Mouse (Mus musculus) midbrain, embryonic 16.5 days (tissue): ENCODE results near the gene Adamtsl1. TPM values are rescaled to one million over a fixed set of nuclear protein-coding genes. Genes with fewer than 3 reads are reported as not detected.

Experiments
- ATAC-seq: fragments of 200-750 bp; cut with Nextera tagmentation; 2 replicates; pipeline ENCODE4 v1.8.0; 2017; ENCODE audit warnings: moderate TSS enrichment
- H3K27ac ChIP-seq: fragments of 300-500 bp; sonication (generic); 2 replicates; pipeline ENCODE4 v1.5.1; 2014; ENCODE audit warnings: mild to moderate bottlenecking, low read length, mixed read lengths
- H3K27me3 ChIP-seq: fragments of 300-500 bp; sonication (generic); 2 replicates; pipeline ENCODE4 v1.6.1; 2014; ENCODE audit warnings: low read depth, low read length, mixed read lengths; ENCODE audit not compliant: control insufficient read depth, insufficient read depth
- H3K36me3 ChIP-seq: fragments of 300-500 bp; sonication (generic); 2 replicates; pipeline ENCODE4 v1.6.1; 2014; ENCODE audit warnings: mild to moderate bottlenecking, low read length, moderate library complexity, mixed read lengths; ENCODE audit not compliant: control insufficient read depth, insufficient read depth
- H3K4me1 ChIP-seq: fragments of 300-500 bp; sonication (generic); 2 replicates; pipeline ENCODE4 v1.6.1; 2014; ENCODE audit warnings: mild to moderate bottlenecking, low read length, mixed read lengths; ENCODE audit not compliant: control insufficient read depth, insufficient read depth
- H3K4me2 ChIP-seq: fragments of 300-500 bp; sonication (generic); 2 replicates; pipeline ENCODE4 v1.6.1; 2014; ENCODE audit warnings: mild to moderate bottlenecking, low read length, mixed read lengths
- H3K4me3 ChIP-seq: fragments of 300-500 bp; sonication (generic); 2 replicates; pipeline ENCODE4 v1.5.1; 2014; ENCODE audit warnings: low read depth, mild to moderate bottlenecking, low read length, moderate library complexity, mixed read lengths
- H3K9ac ChIP-seq: fragments of 300-500 bp; sonication (generic); 2 replicates; pipeline ENCODE4 v1.6.1; 2014; ENCODE audit warnings: low read depth, low read length, mixed read lengths
- H3K9me3 ChIP-seq: fragments of 300-500 bp; sonication (generic); replicated peaks from 2 replicates; pipeline ENCODE4 v1.6.1; 2014; ENCODE audit warnings: mild to moderate bottlenecking, low read length, mixed read lengths; ENCODE audit not compliant: control insufficient read depth, poor library complexity, severe bottlenecking
- WGBS: fragments of 180-500 bp; shearing (Covaris S2); extraction: QIAGEN DNeasy Blood & Tissue Kit; methylation state at CpG from one replicate; pipeline ENCODE4 v1.1.7; 2014; 5-methylcytosine and 5-hydroxymethylcytosine counted together
- polyA plus RNA-seq: library from polyadenylated mRNA; unstranded; fragments of >200 nt; fragmentation: Nextera tagmentation; extraction: Ambion mirVana; gene quantifications from 2 replicates; pipeline ENCODE4 v1.2.1, GENCODE M21; 2015

Adamtsl1 gene
- polyA plus RNA-seq, 1 experiment from 2014 or later = 8.2 TPM

DNA sequence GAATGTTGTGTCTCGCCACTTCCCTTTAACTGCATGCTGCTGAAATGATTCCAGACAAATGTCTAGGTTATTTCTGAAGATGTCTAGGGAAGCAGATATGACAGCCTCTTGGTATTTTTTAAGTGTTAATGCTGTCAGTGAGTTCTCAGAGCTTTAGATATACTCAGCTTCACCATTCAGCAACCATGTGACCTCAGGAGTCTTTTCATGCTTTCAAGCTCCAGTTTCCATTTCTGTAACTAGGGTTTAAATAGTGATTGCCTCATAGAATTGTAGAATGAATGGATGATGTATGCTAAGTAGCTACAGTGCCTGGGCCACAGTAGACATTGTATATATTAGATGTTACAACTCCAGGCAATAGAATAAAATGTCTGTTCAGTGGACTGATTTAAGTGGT is 772.6 kb downstream of the Adamtsl1 start:
- Histone ChIP-seq H3K9me3 (no peaks in the 10 kb centered on the region), H3K36me3 (no peaks in the 10 kb centered on the region), H3K9ac (no peak overlapping the region), H3K4me2 (no peak overlapping the region), H3K27ac (no peak overlapping the region), H3K27me3 (no peaks in the 10 kb centered on the region), H3K4me1 (no peaks in the 10 kb centered on the region), H3K4me3 (no peak overlapping the region)
- 91% methylated on average over 1 of the region's 1 CpGs for WGBS
- no peak for ATAC-seq

DNA sequence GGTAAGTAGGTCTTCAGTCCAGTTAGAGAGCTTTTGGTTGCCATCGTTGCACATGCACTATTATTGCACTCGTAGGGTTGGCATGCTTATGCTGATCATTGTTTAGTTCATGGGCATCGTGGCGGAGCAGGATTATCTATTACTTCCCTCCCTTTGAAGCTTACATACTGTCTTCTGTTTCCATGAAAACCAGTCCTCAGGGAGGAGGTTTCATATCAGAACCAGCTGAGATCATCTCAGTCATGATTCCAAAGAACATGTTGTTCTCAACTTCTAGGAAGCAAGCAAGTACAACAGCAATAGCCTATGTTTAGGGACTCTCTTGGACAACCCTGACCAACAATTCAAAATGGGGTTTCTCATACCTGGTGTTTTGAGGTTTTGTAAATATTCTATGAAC is 774.3 kb downstream of the Adamtsl1 start:
- Histone ChIP-seq H3K27ac (no peak overlapping the region), H3K4me1 (no peaks in the 10 kb centered on the region), H3K9me3 (no peaks in the 10 kb centered on the region), H3K9ac (no peak overlapping the region), H3K4me2 (no peak overlapping the region), H3K36me3 (no peaks in the 10 kb centered on the region), H3K4me3 (no peak overlapping the region), H3K27me3 (no peaks in the 10 kb centered on the region)
- WGBS = 85% methylated on average over 4 of the region's 4 CpGs
- no peak for ATAC-seq

DNA sequence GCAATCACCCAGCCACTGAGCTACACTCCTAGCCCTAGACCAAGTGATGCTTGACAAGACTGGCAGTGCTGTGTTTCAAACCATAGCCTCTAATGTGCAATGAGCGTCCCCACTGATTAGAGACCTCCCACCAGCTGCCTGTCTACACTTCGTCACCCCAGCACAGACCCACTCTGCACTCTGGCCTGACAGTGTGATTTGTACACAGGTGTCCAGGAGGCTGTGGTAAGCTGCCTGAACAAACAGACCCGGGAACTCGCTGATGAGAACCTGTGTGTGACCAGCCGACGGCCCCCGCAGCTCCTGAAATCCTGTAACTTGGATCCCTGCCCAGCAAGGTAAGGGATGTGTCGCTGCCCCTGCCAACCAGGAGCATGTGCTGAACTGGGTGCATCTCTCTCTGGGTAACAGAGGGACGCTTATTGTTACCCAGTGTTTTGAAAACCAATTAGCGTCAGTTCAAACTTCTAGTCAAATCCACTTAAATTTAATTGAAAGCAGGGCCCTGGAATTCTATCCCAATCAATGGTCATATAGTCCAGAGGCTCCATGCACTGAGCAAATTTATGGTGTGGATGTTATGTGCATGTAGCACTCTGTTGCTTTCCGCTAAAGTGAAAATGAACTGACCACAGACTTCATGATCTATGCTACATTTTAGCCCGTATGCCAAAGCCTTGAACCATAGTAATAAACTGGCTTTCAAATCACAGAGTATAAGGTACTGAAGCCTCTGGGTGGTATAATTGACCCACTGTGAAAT is 775.7 kb downstream of the Adamtsl1 start:
- Histone ChIP-seq H3K4me2 (no peak overlapping the region), H3K4me1 (no peaks in the 10 kb centered on the region), H3K36me3 (no peaks in the 10 kb centered on the region), H3K4me3 (no peak overlapping the region), H3K27me3 (no peaks in the 10 kb centered on the region), H3K9ac (no peak overlapping the region), H3K27ac (no peak overlapping the region), H3K9me3 (no peaks in the 10 kb centered on the region)
- WGBS = 77% methylated on average over 12 of the region's 12 CpGs
- ATAC-seq = no peak

DNA sequence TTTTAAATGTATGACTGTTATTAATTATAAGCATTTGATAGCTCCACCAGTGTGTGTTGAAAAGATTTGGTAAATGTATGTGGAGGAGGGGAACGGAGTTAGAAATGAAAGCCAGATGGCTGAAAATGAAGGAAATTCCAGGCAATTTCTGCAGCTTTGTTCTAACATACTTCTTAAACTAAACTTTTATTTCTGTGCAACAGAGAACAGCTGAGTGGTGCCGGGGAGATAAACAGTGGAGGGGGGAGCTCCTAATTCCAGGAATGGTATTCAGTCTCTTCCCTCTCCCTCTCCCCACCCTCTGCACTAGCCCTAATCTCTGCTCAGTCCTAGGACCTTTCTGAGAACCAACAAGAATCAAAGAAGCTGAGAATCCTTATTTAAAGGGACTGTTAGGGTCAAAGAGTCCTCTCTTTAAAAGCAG is 780.9 kb downstream of the Adamtsl1 start:
- Histone ChIP-seq H3K4me1 (no peaks in the 10 kb centered on the region; the same call in 1 of the 2 replicates), H3K4me2 (no peak overlapping the region), H3K27me3 (no peaks in the 10 kb centered on the region), H3K9me3 (no peaks in the 10 kb centered on the region), H3K9ac (no peak overlapping the region), H3K27ac (no peak overlapping the region), H3K4me3 (no peak overlapping the region), H3K36me3 (no peaks in the 10 kb centered on the region)
- WGBS = 46% methylated on average over 2 of the region's 2 CpGs
- no peak for ATAC-seq

DNA sequence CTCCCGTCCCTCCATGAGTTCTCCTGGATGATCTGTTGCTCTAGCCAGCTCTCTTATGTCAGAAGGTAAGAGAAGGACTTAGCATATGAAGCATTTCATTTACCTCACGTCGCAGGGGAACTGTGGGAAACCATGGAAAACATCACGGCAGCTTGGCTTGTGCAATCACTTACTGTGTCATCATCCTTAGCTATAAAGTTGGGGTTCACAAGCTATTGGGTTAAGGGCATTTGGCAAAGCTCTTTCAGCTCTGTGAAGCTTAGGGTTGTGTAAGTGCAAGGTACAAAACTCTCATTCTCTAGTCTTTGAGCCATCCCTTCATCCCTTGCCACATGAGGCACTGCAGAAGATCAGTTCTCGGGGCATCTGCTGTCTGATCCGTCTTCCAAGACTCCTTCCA is 787.5 kb downstream of the Adamtsl1 start:
- Histone ChIP-seq H3K4me1 (no peaks in the 10 kb centered on the region), H3K4me2 (no peak overlapping the region), H3K27me3 (no peaks in the 10 kb centered on the region), H3K9ac (no peak overlapping the region), H3K36me3 (no peaks in the 10 kb centered on the region), H3K9me3 (no peaks in the 10 kb centered on the region), H3K4me3 (no peak overlapping the region), H3K27ac (no peak overlapping the region)
- WGBS = 85% methylated on average over 6 of the region's 6 CpGs
- no peak for ATAC-seq

DNA sequence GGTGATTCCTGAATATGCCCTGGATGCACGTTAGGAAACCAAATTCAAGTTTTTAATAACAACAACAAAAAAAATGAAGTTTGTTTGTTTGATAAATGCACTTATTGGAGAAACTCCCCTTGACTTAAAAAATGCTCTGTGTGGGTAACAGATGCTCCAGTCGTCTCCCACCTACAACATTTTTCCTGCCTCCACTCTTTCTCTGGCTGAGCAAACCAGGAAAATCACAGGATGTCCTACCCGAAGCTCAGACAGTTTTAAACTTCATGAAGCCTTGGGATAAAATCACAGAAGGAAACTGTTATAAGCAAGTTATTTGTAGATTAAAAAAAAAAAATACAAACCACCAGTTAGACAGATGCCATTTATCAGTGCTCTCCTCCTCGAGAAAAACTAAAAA is 788.1 kb downstream of the Adamtsl1 start:
- Histone ChIP-seq H3K4me2 (no peak overlapping the region), H3K27ac (no peak overlapping the region), H3K36me3 (no peaks in the 10 kb centered on the region), H3K4me1 (no peaks in the 10 kb centered on the region), H3K4me3 (no peak overlapping the region), H3K9me3 (no peaks in the 10 kb centered on the region), H3K27me3 (no peaks in the 10 kb centered on the region), H3K9ac (no peak overlapping the region)
- WGBS = 85% methylated on average over 4 of the region's 4 CpGs
- ATAC-seq = no peak

DNA sequence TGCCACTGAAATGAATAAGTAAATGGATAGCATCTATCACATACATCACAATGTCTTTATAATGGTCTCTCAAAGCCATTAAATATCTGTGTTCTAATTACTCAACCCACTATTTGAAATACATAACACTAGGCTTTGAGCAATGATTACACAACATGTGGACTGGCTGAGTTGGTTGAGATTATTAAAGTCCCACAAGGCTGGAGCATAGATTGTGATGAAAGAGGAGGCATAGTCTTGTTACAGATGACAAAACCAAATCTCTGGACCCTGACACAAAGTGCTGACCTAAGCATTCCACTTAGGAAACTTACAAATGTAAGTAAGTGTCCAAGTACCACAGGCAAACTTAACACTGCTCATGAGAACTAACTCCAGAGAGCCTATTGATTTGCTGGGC is 792.8 kb downstream of the Adamtsl1 start:
- H3K4me3 ChIP-seq = no peak overlapping the region
- H3K4me1 ChIP-seq = no peaks in the 10 kb centered on the region
- ATAC-seq = no peak
- H3K4me2 ChIP-seq = no peak overlapping the region
- H3K9me3 ChIP-seq = no peaks in the 10 kb centered on the region
- H3K27ac ChIP-seq = no peak overlapping the region
- no peak overlapping the region for H3K9ac ChIP-seq
- H3K36me3 ChIP-seq = no peaks in the 10 kb centered on the region
- H3K27me3 ChIP-seq = no peaks in the 10 kb centered on the region

DNA sequence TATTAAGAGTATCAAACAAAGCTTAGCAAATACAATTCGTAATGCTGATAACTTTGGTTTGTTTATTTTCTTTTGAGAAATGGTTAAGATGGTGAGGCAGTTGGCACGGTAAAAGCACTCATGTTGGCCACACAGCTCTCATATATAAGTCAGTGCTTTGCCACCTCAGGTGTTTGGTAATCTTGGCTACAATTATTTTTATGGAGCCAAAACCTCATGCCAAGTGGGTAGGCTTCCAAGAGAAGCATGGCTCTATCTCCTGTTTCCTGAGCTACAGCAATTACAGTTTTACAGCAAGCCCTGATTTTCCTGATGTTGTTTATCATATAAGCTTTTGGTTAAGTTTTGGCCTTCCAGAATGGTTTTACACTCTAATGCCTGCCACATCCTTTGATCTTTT is 795.2 kb downstream of the Adamtsl1 start:
- ATAC-seq = no peak
- 85% methylated on average over 2 of the region's 2 CpGs for WGBS
- H3K4me3 ChIP-seq = no peak overlapping the region
- H3K9me3 ChIP-seq = no peaks in the 10 kb centered on the region
- H3K36me3 ChIP-seq = no peaks in the 10 kb centered on the region
- no peaks in the 10 kb centered on the region for H3K27me3 ChIP-seq
- H3K9ac ChIP-seq = no peak overlapping the region
- no peaks in the 10 kb centered on the region for H3K4me1 ChIP-seq
- no peak overlapping the region for H3K4me2 ChIP-seq
- H3K27ac ChIP-seq = no peak overlapping the region

DNA sequence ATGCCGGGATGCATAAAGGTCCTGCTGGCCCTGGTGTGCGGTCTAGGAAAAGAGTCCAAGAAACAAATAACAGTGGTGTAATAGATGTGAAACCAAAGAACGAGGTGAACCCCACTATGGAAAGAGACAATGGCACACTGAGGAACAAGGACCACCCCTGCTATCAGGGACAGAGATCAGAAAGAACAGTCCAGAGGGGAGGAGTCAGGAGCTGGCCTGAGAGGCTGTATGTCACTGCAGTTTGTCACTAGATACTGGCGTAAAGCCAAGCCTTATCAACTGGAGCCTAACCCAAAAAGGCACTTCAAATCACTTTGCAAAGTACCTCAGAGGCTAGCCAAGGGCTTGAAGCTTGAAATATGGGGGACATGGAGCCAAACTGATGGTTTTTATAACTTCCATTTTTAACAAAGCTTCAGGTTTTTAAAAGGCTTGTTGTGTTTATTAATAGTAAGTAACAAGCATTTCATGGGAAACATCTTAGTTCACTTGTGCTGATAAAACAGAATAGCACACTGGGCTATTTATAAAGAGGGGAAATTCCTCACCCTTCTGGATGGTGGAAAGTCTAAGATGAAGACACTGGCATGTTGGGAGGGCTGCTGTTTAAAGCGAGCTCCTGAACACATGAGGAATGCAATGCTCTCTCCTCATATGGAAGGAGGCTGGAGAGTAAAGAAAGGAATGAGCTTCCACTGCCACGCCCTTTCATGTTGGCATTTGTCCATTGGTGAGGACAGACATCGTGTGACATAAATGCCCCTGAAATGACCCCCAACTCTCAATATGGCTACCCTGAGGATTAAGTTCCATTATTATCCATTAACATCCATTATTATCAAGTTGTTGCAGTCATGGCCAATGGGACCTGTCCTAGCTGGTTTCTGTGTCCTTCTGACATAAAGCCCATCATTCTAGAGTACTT is 797.1 kb downstream of the Adamtsl1 start:
- no peak overlapping the region for H3K4me2 ChIP-seq
- ATAC-seq = no peak

More for the DNA sequence above, 797.1 kb downstream of the Adamtsl1 start:
- Histone ChIP-seq H3K4me1 (no peaks in the 10 kb centered on the region), H3K27me3 (no peaks in the 10 kb centered on the region), H3K27ac (no peak overlapping the region), H3K9ac (no peak overlapping the region), H3K4me3 (no peak overlapping the region), H3K36me3 (no peaks in the 10 kb centered on the region), H3K9me3 (no peaks in the 10 kb centered on the region)
- 76% methylated on average over 7 of the region's 7 CpGs for WGBS
